Mouse (Mus musculus) liver, embryonic 16.5 days (tissue): ENCODE results near the gene Ptgds. TPM values are rescaled to one million over a fixed set of nuclear protein-coding genes. Genes with fewer than 3 reads are reported as not detected.

Source experiments
- ATAC-seq: fragments of 200-750 bp; cut with Nextera tagmentation; 2 replicates; pipeline ENCODE4 v1.8.0; 2017; ENCODE audit warnings: low read depth, mild to moderate bottlenecking, moderate number of reproducible peaks, moderate library complexity
- H3K27ac ChIP-seq: fragments of 300-500 bp; sonication (generic); 2 replicates; pipeline ENCODE4 v1.5.1; 2014; ENCODE audit warnings: mild to moderate bottlenecking, low read length
- H3K27me3 ChIP-seq: fragments of 300-500 bp; sonication (generic); 2 replicates; pipeline ENCODE4 v1.6.1; 2014; ENCODE audit warnings: low read depth, low read length, mixed read lengths; ENCODE audit not compliant: control insufficient read depth, insufficient read depth
- H3K36me3 ChIP-seq: fragments of 300-500 bp; sonication (generic); 2 replicates; pipeline ENCODE4 v1.6.1; 2014; ENCODE audit warnings: mild to moderate bottlenecking; ENCODE audit not compliant: control insufficient read depth, insufficient read depth
- H3K4me1 ChIP-seq: fragments of 300-500 bp; sonication (generic); 2 replicates; pipeline ENCODE4 v1.6.1; 2014; ENCODE audit warnings: low read depth, low read length, mixed read lengths; ENCODE audit not compliant: control insufficient read depth
- H3K4me2 ChIP-seq: fragments of 300-500 bp; sonication (generic); 2 replicates; pipeline ENCODE4 v1.6.1; 2014; ENCODE audit warnings: low read depth, low read length, mixed read lengths
- H3K4me3 ChIP-seq: fragments of 300-500 bp; sonication (generic); 2 replicates; pipeline ENCODE4 v1.5.1; 2014; ENCODE audit warnings: low read depth, mild to moderate bottlenecking, low read length
- H3K9ac ChIP-seq: fragments of 300-500 bp; sonication (generic); 2 replicates; pipeline ENCODE4 v1.6.1; 2014; ENCODE audit warnings: low read depth, low read length
- H3K9me3 ChIP-seq: fragments of 300-500 bp; sonication (generic); replicated peaks from 2 replicates; pipeline ENCODE4 v1.6.1; 2016; ENCODE audit warnings: low read length; ENCODE audit not compliant: control insufficient read depth
- WGBS: fragments of 180-500 bp; shearing (Covaris S2); extraction: QIAGEN DNeasy Blood & Tissue Kit; methylation state at CpG from one replicate; pipeline ENCODE4 v1.1.7; 2014; ENCODE audit not compliant: insufficient replicate concordance; 5-methylcytosine and 5-hydroxymethylcytosine counted together
- polyA plus RNA-seq: library from polyadenylated mRNA; unstranded; fragments of >200 nt; fragmentation: Nextera tagmentation; extraction: Ambion mirVana; gene quantifications from 2 replicates; pipeline ENCODE4 v1.2.1, GENCODE M21; 2015

The Ptgds gene
- polyA plus RNA-seq, 1 experiment from 2014 or later: 0.71 TPM

DNA sequence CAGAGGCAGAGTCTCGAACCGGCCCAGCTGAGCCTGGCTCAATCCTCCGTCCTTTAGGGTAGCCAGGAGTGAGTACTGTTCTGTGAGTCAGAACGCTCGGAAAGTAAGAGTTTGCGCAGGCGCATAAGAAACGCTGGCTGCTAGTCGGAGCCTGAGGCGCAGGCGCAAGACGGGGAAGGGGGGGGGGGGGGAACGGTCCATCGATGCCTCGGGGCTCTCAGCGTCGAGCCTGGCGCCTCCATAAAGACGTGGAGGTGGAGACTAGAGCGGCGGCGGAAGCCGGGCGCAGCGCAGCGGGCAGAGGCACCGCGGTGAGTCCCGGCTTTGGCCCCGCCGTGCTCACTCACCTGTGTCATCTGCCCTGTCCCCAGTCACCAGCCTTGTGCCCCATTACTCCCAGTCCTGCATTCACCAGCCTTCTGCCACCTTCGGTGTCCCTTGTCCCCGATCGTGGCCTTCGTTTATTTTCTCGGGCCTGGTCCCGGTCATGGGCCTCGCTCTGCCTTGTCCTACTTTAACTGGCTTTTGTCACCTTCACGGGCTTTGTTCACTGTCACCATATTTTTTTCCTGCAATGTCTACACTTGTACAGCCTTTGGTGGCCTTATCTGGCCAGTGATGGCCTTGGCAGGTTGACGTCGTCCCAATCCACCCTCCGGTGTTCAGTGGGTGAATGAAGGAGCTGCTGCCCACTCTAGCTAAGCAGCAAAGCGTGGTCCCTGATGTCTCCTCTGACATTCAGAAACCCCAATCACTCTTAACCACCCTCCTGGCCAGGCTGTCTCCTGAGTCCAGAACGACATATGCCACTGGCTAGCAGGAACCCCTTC lies 30.9 kb upstream of the Ptgds start, which contains the start of gene Fbxw5:
Gene Fbxw5, plus strand, starts transcription at position 175 of the 830 bp plus-strand sequence.
- ATAC-seq: peak; percentile 83
- H3K4me1 ChIP-seq: peaks cover 42% of the 10 kb centered on the region
- H3K36me3 ChIP-seq: peaks cover 6% of the 10 kb centered on the region; the same call in 1 of the 2 replicates
- H3K4me2 ChIP-seq: peak within 1 kb of the TSS; percentile 84
- H3K9ac ChIP-seq: peak within 1 kb of the TSS; percentile 87
- peak within 1 kb of the TSS; percentile 84 for H3K27ac ChIP-seq
- H3K9me3 ChIP-seq: no peaks in the 10 kb centered on the region
- H3K27me3 ChIP-seq: no peaks in the 10 kb centered on the region
- peak within 1 kb of the TSS; percentile 82 for H3K4me3 ChIP-seq
- WGBS: under 1% methylated on average over 40 of the region's 44 CpGs

DNA sequence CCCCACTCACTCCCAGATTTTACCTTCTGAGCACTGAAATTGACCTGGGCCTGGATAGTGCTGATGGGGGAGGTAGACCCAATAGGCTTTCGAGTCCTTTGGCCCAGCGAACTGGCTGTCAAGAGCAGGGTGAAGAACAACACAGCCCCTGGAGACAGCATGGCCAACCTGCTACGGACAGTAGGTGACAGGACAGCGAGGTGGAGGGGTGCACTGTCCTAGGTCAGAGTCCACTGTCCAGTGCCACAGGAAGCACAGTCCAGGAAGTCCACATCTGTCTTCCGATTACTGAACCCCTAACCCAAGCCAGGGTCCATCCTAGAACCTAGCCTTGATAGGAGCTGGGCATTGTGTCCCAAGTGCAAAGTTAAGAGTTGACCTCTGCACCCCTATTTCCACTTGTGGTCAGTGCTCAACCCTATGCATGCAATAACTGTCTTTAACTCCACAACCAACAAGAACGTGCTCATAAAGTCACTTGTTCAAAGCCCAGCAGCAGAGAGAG lies 30.3 kb upstream of the Ptgds start:
- H3K9ac ChIP-seq: peak overlapping the region; percentile 61
- ATAC-seq: peak; percentile 65
- H3K4me2 ChIP-seq: peak overlapping the region; percentile 84
- H3K9me3 ChIP-seq: no peaks in the 10 kb centered on the region
- H3K27ac ChIP-seq: peak overlapping the region; percentile 84
- peaks cover 6% of the 10 kb centered on the region; the same call in 1 of the 2 replicates for H3K36me3 ChIP-seq
- no peaks in the 10 kb centered on the region for H3K27me3 ChIP-seq
- 45% methylated on average over 6 of the region's 6 CpGs for WGBS
- peak overlapping the region; percentile 82 for H3K4me3 ChIP-seq
- H3K4me1 ChIP-seq: peaks cover 42% of the 10 kb centered on the region

DNA sequence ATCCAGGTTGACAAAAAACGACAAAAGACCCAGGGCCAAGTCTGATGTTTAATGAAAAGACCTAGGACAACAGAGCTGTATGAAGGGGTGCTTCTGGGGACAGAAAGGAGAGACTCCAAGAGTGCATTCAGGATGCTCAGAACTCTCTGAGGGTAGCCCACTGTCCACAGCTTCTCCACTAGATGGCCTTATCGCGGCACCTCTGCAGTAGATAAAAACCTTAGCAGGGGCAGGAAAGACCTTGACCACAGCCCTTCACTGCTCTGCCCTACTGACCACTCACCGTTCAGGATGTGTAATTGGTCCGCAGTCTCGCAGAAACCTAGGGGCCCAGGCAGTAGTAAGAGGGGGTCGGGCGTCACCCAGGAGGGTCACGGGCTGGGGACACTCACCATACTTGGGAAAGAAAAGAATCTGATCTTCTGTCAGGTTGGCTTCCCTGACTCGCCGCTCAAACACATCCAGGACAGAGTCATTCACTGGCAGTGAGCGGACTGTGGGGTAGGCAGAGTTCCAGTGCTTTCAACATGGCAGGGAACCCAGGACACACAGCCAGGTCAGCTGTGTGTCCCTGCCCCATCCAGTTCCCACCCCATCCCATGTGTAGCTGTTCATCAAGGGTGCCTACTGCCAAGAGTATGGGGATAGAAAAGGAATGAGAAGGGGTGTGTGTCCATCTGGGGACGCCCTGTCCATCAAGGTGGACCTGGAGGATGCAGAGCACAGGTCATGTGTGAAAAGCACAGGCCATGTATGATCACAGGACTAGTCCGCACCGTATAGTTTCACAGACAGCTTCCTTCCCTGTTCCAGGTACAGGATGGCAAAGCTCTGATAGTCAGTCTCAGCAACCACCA lies 29.0 kb upstream of the Ptgds start:
- 49% methylated on average over 15 of the region's 15 CpGs for WGBS
- 0 out of 2 replicates have a peak, but pooled peaks cover 3% of the 10 kb centered on the region for H3K36me3 ChIP-seq
- no peak for ATAC-seq
- peaks cover 39% of the 10 kb centered on the region for H3K4me1 ChIP-seq
- no peak overlapping the region for H3K27ac ChIP-seq
- no peak overlapping the region for H3K4me2 ChIP-seq
- no peaks in the 10 kb centered on the region for H3K9me3 ChIP-seq
- no peak overlapping the region for H3K4me3 ChIP-seq
- no peaks in the 10 kb centered on the region for H3K27me3 ChIP-seq
- H3K9ac ChIP-seq: no peak overlapping the region

DNA sequence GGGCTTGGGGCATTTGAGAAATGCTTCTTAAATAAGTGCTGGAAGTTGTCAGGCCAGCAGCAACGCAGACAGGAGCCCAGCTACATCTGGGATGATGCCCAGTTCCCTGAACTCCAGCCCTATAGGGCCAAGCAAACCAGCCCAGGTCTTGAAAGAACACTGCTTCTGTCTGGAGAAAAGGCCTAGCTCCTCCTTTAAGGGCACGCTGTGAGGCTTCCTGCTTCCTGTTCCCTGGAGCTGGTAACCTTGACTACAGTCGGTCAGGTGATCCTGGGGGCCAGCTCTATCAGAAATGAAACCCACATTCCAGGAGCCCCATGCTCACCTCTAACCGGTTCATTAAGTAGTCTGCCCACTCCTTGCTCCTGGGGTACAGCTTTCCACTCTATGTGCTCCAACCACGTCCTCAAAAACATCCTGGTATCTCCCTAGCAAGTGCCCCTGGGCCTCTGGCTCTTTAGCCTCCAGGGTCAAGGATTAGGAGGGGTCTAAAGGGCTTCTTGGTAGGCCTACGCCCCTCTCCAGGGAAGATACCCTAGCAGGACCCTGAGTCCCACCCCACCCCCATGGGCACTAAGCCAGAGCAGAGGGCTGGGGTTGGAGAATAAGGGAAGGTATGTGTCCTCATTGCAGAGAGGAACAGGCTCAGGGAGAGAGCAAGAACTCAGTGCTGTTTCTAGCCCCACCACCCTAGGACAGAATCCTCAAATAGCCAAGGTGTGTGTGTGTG lies 28.2 kb upstream of the Ptgds start:
- no peak for ATAC-seq
- H3K27ac ChIP-seq: no peak overlapping the region
- WGBS: 41% methylated on average over 6 of the region's 6 CpGs

DNA sequence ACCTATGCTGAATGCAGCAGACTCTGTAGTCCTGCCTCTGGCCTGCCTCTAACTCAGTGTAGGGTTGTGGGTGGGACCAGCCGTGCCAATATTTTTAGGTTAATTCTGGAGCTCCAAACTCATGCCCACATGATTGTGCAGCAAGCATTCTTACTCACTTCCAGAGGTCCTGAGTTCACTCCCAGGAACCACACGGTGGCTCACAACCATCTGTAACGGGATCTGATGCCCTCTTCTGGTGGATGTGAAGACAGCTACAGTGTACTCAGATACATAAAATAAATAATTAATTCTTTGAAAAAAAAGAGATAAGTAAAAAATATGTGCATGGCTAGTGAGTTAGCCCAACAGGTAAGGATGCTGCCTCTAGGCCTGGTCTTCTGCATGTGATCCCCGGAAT lies 26.6 kb upstream of the Ptgds start:
- H3K9ac ChIP-seq: no peak overlapping the region
- no peaks in the 10 kb centered on the region for H3K27me3 ChIP-seq
- H3K36me3 ChIP-seq: no peaks in the 10 kb centered on the region
- no peak for ATAC-seq
- H3K4me1 ChIP-seq: peaks cover 19% of the 10 kb centered on the region
- no peaks in the 10 kb centered on the region for H3K9me3 ChIP-seq
- no peak overlapping the region for H3K4me3 ChIP-seq
- no peak overlapping the region for H3K27ac ChIP-seq
- no peak overlapping the region for H3K4me2 ChIP-seq
- WGBS: 40% methylated on average over 4 of the region's 4 CpGs

More for the DNA sequence above, 28.2 kb upstream of the Ptgds start:
- no peaks in the 10 kb centered on the region for H3K9me3 ChIP-seq
- H3K36me3 ChIP-seq: 0 out of 2 replicates have a peak, but pooled peaks cover under 1% of the 10 kb centered on the region
- H3K4me1 ChIP-seq: peaks cover 35% of the 10 kb centered on the region
- no peak overlapping the region for H3K9ac ChIP-seq
- H3K4me2 ChIP-seq: no peak overlapping the region
- H3K4me3 ChIP-seq: no peak overlapping the region
- H3K27me3 ChIP-seq: no peaks in the 10 kb centered on the region

DNA sequence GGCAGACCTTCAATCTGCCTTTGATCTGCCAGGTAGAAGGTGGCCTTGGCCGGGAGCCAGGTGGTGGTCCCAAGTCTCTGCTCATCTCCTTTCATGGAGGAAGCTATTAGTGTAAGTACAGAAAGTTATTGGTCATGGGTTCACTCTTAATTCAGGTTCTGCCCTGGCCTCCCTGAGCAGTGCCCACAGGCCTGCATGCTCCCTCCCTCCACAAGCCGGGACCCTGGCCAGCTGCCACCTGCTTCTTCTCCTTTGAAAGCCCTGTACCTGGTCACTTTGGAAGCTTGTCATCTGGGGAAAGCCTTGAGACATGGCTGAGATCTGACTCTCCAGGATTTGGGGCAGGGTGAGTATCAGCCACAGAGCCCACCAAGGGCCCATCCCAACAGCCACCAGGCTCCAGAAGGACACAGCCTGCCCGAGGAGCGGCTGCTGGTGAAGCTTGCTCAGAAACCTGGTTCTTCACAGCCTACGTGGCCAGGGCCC lies 23.7 kb upstream of the Ptgds start, which contains the start of gene Lcn12:
Gene Lcn12, minus strand, starts transcription at position 436 of the 486 bp plus-strand sequence.
- H3K4me2 ChIP-seq: no peak within 1 kb of the TSS
- peaks cover 4% of the 10 kb centered on the region; the same call in 1 of the 2 replicates for H3K4me1 ChIP-seq
- no peaks in the 10 kb centered on the region for H3K27me3 ChIP-seq
- H3K9me3 ChIP-seq: no peaks in the 10 kb centered on the region
- ATAC-seq: no peak
- no peaks in the 10 kb centered on the region for H3K36me3 ChIP-seq
- H3K27ac ChIP-seq: no peak within 1 kb of the TSS
- 65% methylated on average over 5 of the region's 5 CpGs for WGBS
- no peak within 1 kb of the TSS for H3K9ac ChIP-seq
- no peak within 1 kb of the TSS for H3K4me3 ChIP-seq

DNA sequence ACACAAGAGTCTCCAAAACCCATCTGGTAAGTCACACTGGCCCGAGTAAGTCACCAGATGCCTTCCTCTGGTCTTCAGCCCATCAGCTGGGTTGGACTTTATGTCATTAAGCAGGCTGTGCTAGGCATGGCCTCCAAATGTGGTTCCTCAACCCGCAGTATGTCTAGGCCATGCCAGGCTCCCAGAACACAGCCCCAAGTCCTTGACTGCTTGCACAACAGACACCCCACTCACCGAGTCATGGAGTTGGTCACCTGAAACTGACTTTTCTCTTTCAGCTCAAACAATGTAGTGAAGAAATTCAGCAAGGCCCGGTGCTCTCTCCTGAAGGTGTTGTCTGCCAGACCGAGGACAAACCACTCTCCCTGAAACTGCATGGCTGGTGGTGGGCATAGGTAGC lies 23.1 kb upstream of the Ptgds start:
- Histone ChIP-seq H3K4me1 (peaks cover under 1% of the 10 kb centered on the region; the same call in 1 of the 2 replicates), H3K4me3 (no peak overlapping the region), H3K36me3 (no peaks in the 10 kb centered on the region), H3K9me3 (no peaks in the 10 kb centered on the region), H3K9ac (no peak overlapping the region), H3K27ac (no peak overlapping the region), H3K4me2 (no peak overlapping the region), H3K27me3 (no peaks in the 10 kb centered on the region)
- 54% methylated on average over 5 of the region's 5 CpGs for WGBS
- ATAC-seq: no peak

DNA sequence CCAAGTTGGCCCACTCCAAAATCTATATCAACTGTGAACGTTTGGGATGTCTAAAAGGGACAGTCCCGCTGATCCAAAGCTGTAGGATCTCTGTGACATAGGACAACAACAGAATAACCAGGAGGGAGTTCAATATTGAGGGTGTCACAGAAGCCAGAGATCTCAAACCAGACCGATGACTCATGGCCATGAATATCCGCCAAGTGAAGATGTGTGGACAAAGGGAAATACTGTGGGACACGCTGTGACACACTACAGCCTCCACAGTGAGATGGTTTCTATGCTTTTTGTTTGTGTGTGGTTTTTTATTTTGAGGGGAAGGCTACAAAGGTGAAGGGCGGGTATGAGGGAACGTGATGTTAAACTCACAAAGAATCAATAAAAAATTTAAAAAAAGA lies 18.8 kb upstream of the Ptgds start:
- WGBS: 56% methylated on average over 7 of the region's 7 CpGs
- Histone ChIP-seq H3K36me3 (no peaks in the 10 kb centered on the region), H3K4me1 (peaks cover 2% of the 10 kb centered on the region; the same call in 1 of the 2 replicates), H3K27me3 (no peaks in the 10 kb centered on the region), H3K4me2 (no peak overlapping the region), H3K9ac (no peak overlapping the region), H3K27ac (no peak overlapping the region), H3K4me3 (no peak overlapping the region), H3K9me3 (no peaks in the 10 kb centered on the region)
- ATAC-seq: no peak
